Mouse (Mus musculus) midbrain, embryonic 12.5 days (tissue): Measurements from ENCODE around the gene Wipi2. TPM values are rescaled to one million over a fixed set of nuclear protein-coding genes. Genes with fewer than 3 reads are reported as not detected.

ENCODE experiments used
- ATAC-seq: fragments of 200-750 bp; cut with Nextera tagmentation; 2 replicates; pipeline ENCODE4 v1.8.0; 2017; ENCODE audit warnings: low read depth, moderate TSS enrichment, moderate library complexity; ENCODE audit not compliant: low FRiP score
- H3K27ac ChIP-seq: fragments of 300-500 bp; sonication (generic); replicated peaks from 2 replicates; pipeline ENCODE4 v1.5.1; 2016; ENCODE audit warnings: mild to moderate bottlenecking
- H3K27me3 ChIP-seq: fragments of 300-500 bp; sonication (generic); 2 replicates; pipeline ENCODE4 v1.6.1; 2016; ENCODE audit warnings: mild to moderate bottlenecking
- H3K36me3 ChIP-seq: fragments of 300-500 bp; sonication (generic); 2 replicates; pipeline ENCODE4 v1.6.1; 2016
- H3K4me1 ChIP-seq: fragments of 300-500 bp; sonication (generic); 2 replicates; pipeline ENCODE4 v1.6.1; 2016
- H3K4me2 ChIP-seq: fragments of 300-500 bp; sonication (generic); replicated peaks from 2 replicates; pipeline ENCODE4 v1.6.1; 2016; ENCODE audit warnings: mild to moderate bottlenecking, moderate library complexity
- H3K4me3 ChIP-seq: fragments of 300-500 bp; sonication (generic); 2 replicates; pipeline ENCODE4 v1.5.1; 2016; ENCODE audit warnings: mild to moderate bottlenecking
- H3K9ac ChIP-seq: fragments of 300-500 bp; sonication (generic); replicated peaks from 2 replicates; pipeline ENCODE4 v1.6.1; 2016; ENCODE audit warnings: mild to moderate bottlenecking, moderate library complexity
- H3K9me3 ChIP-seq: fragments of 300-500 bp; sonication (generic); 2 replicates; pipeline ENCODE4 v1.6.1; 2016; ENCODE audit warnings: mild to moderate bottlenecking
- WGBS: fragments of 180-500 bp; shearing (Covaris S2); methylation state at CpG from one replicate; pipeline ENCODE4 v1.1.7; 2016; 5-methylcytosine and 5-hydroxymethylcytosine counted together
- polyA plus RNA-seq: library from polyadenylated mRNA; unstranded; fragments of >200 nt; fragmentation: Nextera tagmentation; extraction: Ambion mirVana; gene quantifications from 2 replicates; pipeline ENCODE4 v1.2.1, GENCODE M21; 2016

Wipi2 gene
- polyA plus RNA-seq, 1 experiment from 2014 or later: 67.6 TPM

GRCm38 (mm10) chr5:142696258-142696657, 68.8 kb downstream of the Wipi2 start:
- Histone ChIP-seq H3K9me3 (no peaks in the 10 kb centered on the region), H3K4me1 (peaks cover 14% of the 10 kb centered on the region), H3K4me2 (no peak overlapping the region), H3K36me3 (no peaks in the 10 kb centered on the region), H3K9ac (no peak overlapping the region), H3K4me3 (no peak overlapping the region), H3K27ac (no peak overlapping the region), H3K27me3 (peaks cover 24% of the 10 kb centered on the region)
- 22% methylated on average over 6 of the region's 6 CpGs for WGBS
- ATAC-seq: 0 out of 2 replicates have a peak, but pooled peaks have one; percentile 19

GRCm38 (mm10) chr5:142696865-142697264, 69.4 kb downstream of the Wipi2 start:
- Histone ChIP-seq H3K27me3 (peaks cover 30% of the 10 kb centered on the region), H3K27ac (no peak overlapping the region), H3K4me3 (no peak overlapping the region), H3K4me1 (peaks cover 14% of the 10 kb centered on the region), H3K9ac (no peak overlapping the region), H3K36me3 (no peaks in the 10 kb centered on the region), H3K9me3 (no peaks in the 10 kb centered on the region), H3K4me2 (no peak overlapping the region)
- ATAC-seq: no peak
- 88% methylated on average over 6 of the region's 6 CpGs for WGBS

- no peak overlapping the region for H3K4me2 ChIP-seq
- H3K27ac ChIP-seq: no peak overlapping the region
- no peaks in the 10 kb centered on the region for H3K36me3 ChIP-seq
- H3K27me3 ChIP-seq: peaks cover 33% of the 10 kb centered on the region
- H3K9ac ChIP-seq: no peak overlapping the region
- 67% methylated on average over 2 of the region's 2 CpGs for WGBS
- H3K4me3 ChIP-seq: no peak overlapping the region
- ATAC-seq: no peak
- H3K4me1 ChIP-seq: peaks cover 18% of the 10 kb centered on the region
- no peaks in the 10 kb centered on the region for H3K9me3 ChIP-seq
Measured at GRCm38 (mm10) chr5:142697742-142698141, 70.2 kb downstream of the Wipi2 start.

GRCm38 (mm10) chr5:142700842-142701589, 73.5 kb downstream of the Wipi2 start:
- Histone ChIP-seq H3K4me3 (no peak overlapping the region), H3K27ac (no peak overlapping the region), H3K27me3 (peaks cover 38% of the 10 kb centered on the region), H3K9ac (no peak overlapping the region), H3K36me3 (peaks cover 8% of the 10 kb centered on the region), H3K9me3 (no peaks in the 10 kb centered on the region), H3K4me1 (peaks cover 17% of the 10 kb centered on the region), H3K4me2 (peak overlapping the region; percentile 70)
- peak; percentile 11 for ATAC-seq
- WGBS: 12% methylated on average over 15 of the region's 15 CpGs

GRCm38 (mm10) chr5:142701651-142702510, 74.4 kb downstream of the Wipi2 start:
- WGBS: 1% methylated on average over 71 of the region's 72 CpGs
- peak overlapping the region; percentile 26; the same call in 1 of the 2 replicates for H3K27ac ChIP-seq
- H3K36me3 ChIP-seq: peaks cover 12% of the 10 kb centered on the region
- H3K4me3 ChIP-seq: peak overlapping the region; percentile 71
- peak; percentile 87 for ATAC-seq
- peaks cover 14% of the 10 kb centered on the region for H3K4me1 ChIP-seq
- peaks cover 35% of the 10 kb centered on the region for H3K27me3 ChIP-seq
- H3K4me2 ChIP-seq: peak overlapping the region; percentile 70
- H3K9me3 ChIP-seq: no peaks in the 10 kb centered on the region
- H3K9ac ChIP-seq: peak overlapping the region; percentile 70

- Histone ChIP-seq H3K4me2 (peak overlapping the region; percentile 70), H3K9me3 (no peaks in the 10 kb centered on the region), H3K27ac (no peak overlapping the region), H3K27me3 (peaks cover 35% of the 10 kb centered on the region), H3K9ac (peak overlapping the region; percentile 70), H3K4me3 (peak overlapping the region; percentile 71), H3K36me3 (peaks cover 16% of the 10 kb centered on the region), H3K4me1 (peaks cover 14% of the 10 kb centered on the region)
- WGBS: 21% methylated on average over 18 of the region's 18 CpGs
- ATAC-seq: no peak; the same call in 1 of the 2 replicates
Measured at GRCm38 (mm10) chr5:142702511-142703138, 75.1 kb downstream of the Wipi2 start.

- H3K4me3 ChIP-seq: no peak overlapping the region
- peak overlapping the region; percentile 70 for H3K4me2 ChIP-seq
- H3K27me3 ChIP-seq: peaks cover 30% of the 10 kb centered on the region
- no peak for ATAC-seq
- H3K4me1 ChIP-seq: peaks cover 14% of the 10 kb centered on the region
- no peak overlapping the region for H3K27ac ChIP-seq
- no peak overlapping the region for H3K9ac ChIP-seq
- no peaks in the 10 kb centered on the region for H3K9me3 ChIP-seq
- 79% methylated on average over 10 of the region's 10 CpGs for WGBS
- peaks cover 24% of the 10 kb centered on the region for H3K36me3 ChIP-seq
Measured at GRCm38 (mm10) chr5:142703569-142703968, 76.1 kb downstream of the Wipi2 start.

- Histone ChIP-seq H3K9ac (no peak overlapping the region), H3K4me2 (no peak overlapping the region), H3K27ac (no peak overlapping the region), H3K36me3 (peaks cover 62% of the 10 kb centered on the region), H3K27me3 (0 out of 2 replicates have a peak, but pooled peaks cover 5% of the 10 kb centered on the region), H3K4me1 (peaks cover 11% of the 10 kb centered on the region), H3K4me3 (no peak overlapping the region), H3K9me3 (peaks cover 5% of the 10 kb centered on the region; the same call in 1 of the 2 replicates)
- WGBS: 83% methylated on average over 5 of the region's 5 CpGs
- no peak for ATAC-seq
Measured at GRCm38 (mm10) chr5:142707709-142708108, 80.2 kb downstream of the Wipi2 start.

- no peak overlapping the region for H3K27ac ChIP-seq
- no peak for ATAC-seq
- peaks cover 74% of the 10 kb centered on the region for H3K36me3 ChIP-seq
- H3K27me3 ChIP-seq: no peaks in the 10 kb centered on the region
- no peak overlapping the region for H3K4me3 ChIP-seq
- H3K4me2 ChIP-seq: no peak overlapping the region
- H3K9ac ChIP-seq: no peak overlapping the region
- H3K4me1 ChIP-seq: no peaks in the 10 kb centered on the region
- H3K9me3 ChIP-seq: peaks cover 5% of the 10 kb centered on the region; the same call in 1 of the 2 replicates
- WGBS: 91% methylated on average over 7 of the region's 7 CpGs
Measured at GRCm38 (mm10) chr5:142709436-142709835, 81.9 kb downstream of the Wipi2 start.

- WGBS: 88% methylated on average over 5 of the region's 5 CpGs
- Histone ChIP-seq H3K9me3 (peaks cover 5% of the 10 kb centered on the region; the same call in 1 of the 2 replicates), H3K27me3 (no peaks in the 10 kb centered on the region), H3K4me3 (no peak overlapping the region), H3K36me3 (peaks cover 68% of the 10 kb centered on the region), H3K27ac (no peak overlapping the region), H3K4me1 (no peaks in the 10 kb centered on the region), H3K4me2 (no peak overlapping the region), H3K9ac (no peak overlapping the region)
- ATAC-seq: no peak
Measured at GRCm38 (mm10) chr5:142712373-142712772, 84.9 kb downstream of the Wipi2 start.

GRCm38 (mm10) chr5:142713966-142714365, 86.5 kb downstream of the Wipi2 start:
- H3K9ac ChIP-seq: no peak overlapping the region
- H3K27ac ChIP-seq: no peak overlapping the region
- H3K4me2 ChIP-seq: no peak overlapping the region
- no peaks in the 10 kb centered on the region for H3K27me3 ChIP-seq
- H3K36me3 ChIP-seq: peaks cover 62% of the 10 kb centered on the region
- ATAC-seq: no peak
- H3K4me1 ChIP-seq: no peaks in the 10 kb centered on the region
- peaks cover 5% of the 10 kb centered on the region; the same call in 1 of the 2 replicates for H3K9me3 ChIP-seq
- no peak overlapping the region for H3K4me3 ChIP-seq
- WGBS: 93% methylated on average over 10 of the region's 10 CpGs
